ENCODE assay signal across 26 mouse cellular contexts in the genomic region with DNA sequence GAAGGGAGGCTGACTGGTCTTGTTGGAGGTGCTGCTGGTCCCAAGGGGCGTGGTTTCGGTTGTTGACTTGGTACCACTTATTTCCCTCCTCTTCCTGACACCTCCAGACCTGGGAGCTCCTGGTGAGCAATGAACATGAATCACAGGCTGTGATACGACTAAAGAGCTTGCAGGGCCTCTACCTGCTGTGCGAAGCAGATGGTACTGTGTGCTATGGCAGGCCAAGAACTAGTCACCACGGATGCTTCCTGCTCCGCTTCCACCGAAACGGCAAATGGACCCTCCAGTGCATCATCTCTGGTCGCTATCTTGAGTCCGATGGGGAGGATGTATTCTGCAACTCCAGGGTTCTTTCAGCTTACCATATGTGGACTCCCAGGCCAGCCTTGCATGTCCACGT. TPM values are rescaled to one million over a fixed set of nuclear protein-coding genes. Genes with fewer than 3 reads are reported as not detected.
A peak's percentile ranks its signal among the peaks of the same experiment; 100 is the strongest.
DNase-seq lines count a peak whose midpoint lies in the region; ATAC-seq lines count a peak whose summit lies in the region.
"Had no signal": no experiment of that assay in that cellular context is flagged by ENCODE, and none has a peak within 500 bp of the region (broad histone marks: within the 10 kb centered on the region; RNA-seq: fewer than 3 reads in every experiment).

No protein-coding gene starts in this region.

- no peak for DNase-seq in cerebellum, postnatal 4 days (ENCODE audit: low spot score in 2 of 2)
- DNase-seq in brain, adult 2 months (ENCODE audit: low read depth, low spot score), result peak; percentile 67
- peak; percentile 58 for DNase-seq in cerebellum, adult 9-10 months
- peak; percentile 57 to 63 for DNase-seq in cerebellum, postnatal 36 days
- no peak for DNase-seq in kidney, postnatal 14 days
- DNase-seq: adrenal gland, postnatal 14 days; B cell, adult 2 months; gastrocnemius, adult 2 months; gastrocnemius, postnatal 25 days; heart, postnatal 10 days; heart, postnatal 4 days; kidney, adult 11 months; kidney, adult 9 months had no signal

- peak; percentile 51; the same call in 1 of the 2 replicates for ATAC-seq in cerebellum, adult (ENCODE audit: insufficient number of reproducible peaks, low FRiP score, low TSS enrichment)
- no peak for ATAC-seq in activated CD4-positive, CD25-positive, alpha-beta regulatory T cell, adult 4 months
- ATAC-seq: CD4-positive, CD25-positive, alpha-beta regulatory T cell, adult 4 months; forebrain, embryonic 16.5 days; hindbrain, postnatal 0 days had no signal

RNA-seq across cellular contexts. Expression of gene Gcc1, which starts 1.7 kb away (rescaled TPM):
- polyA plus RNA-seq in activated CD4-positive, CD25-positive, alpha-beta regulatory T cell, adult 4 months (2017; shearing (Covaris generic)), result 1 to 10 TPM; 5.9 to 8.0 TPM

RNA-seq across cellular contexts. Expression of gene Fscn3, which starts 2.3 kb away (rescaled TPM):
- not detected for polyA plus RNA-seq in activated CD4-positive, CD25-positive, alpha-beta regulatory T cell, adult 4 months (2017; shearing (Covaris generic))
- polyA plus RNA-seq: CD4-positive, CD25-positive, alpha-beta regulatory T cell, adult 4 months; embryonic facial prominence, embryonic 13.5 days; forebrain, embryonic 12.5 days; forebrain, embryonic 16.5 days; G1E; heart, embryonic 10.5 days; heart, embryonic 14.5 days; hindbrain, embryonic 13.5 days; hindbrain, postnatal 0 days; intestine, embryonic 14.5 days had no signal

RNA-seq across cellular contexts. Expression of gene Arf5, which starts 6.5 kb away (rescaled TPM):
- 10 to 100 TPM; 57.7 to 57.8 TPM for polyA plus RNA-seq in activated CD4-positive, CD25-positive, alpha-beta regulatory T cell, adult 4 months (2017; shearing (Covaris generic))

RNA-seq across cellular contexts. Expression of gene Pax4, which starts 19.3 kb away (rescaled TPM):
- not detected for polyA plus RNA-seq in activated CD4-positive, CD25-positive, alpha-beta regulatory T cell, adult 4 months (2017; shearing (Covaris generic))
- polyA plus RNA-seq: CD4-positive, CD25-positive, alpha-beta regulatory T cell, adult 4 months; embryonic facial prominence, embryonic 13.5 days; forebrain, embryonic 12.5 days; frontal cortex, adult 2 months; G1E; heart, embryonic 10.5 days; heart, embryonic 14.5 days; hindbrain, embryonic 13.5 days had no signal

RNA-seq across cellular contexts. Expression of gene Zfp800, which starts 32.1 kb away (rescaled TPM):
- 10 to 100 TPM; 25.2 to 29.9 TPM for polyA plus RNA-seq in activated CD4-positive, CD25-positive, alpha-beta regulatory T cell, adult 4 months (2017; shearing (Covaris generic))

Comparison
In these comparisons a context has a peak if more than half of its experiments do, and no peak if none do; other contexts are left out.
1. DNase-seq: peak in brain, adult 2 months (single experiment), cerebellum, adult 9-10 months (single experiment) and cerebellum, postnatal 36 days (2 of 2); none in cerebellum, postnatal 4 days (0 of 2) and kidney, postnatal 14 days (single experiment).